Mouse (Mus musculus): Measurements from ENCODE around the gene Pgm2l1. TPM values are rescaled to one million over a fixed set of nuclear protein-coding genes. Genes with fewer than 3 reads are reported as not detected.

Gene Pgm2l1
- polyA plus RNA-seq, 1 experiment from 2014 or later: 9.2 TPM

Other genes with a start within 250 kb of the Pgm2l1 start
- 3.6 and 4.9 TPM in 2 replicates for gene Rnf169, start 246.9 kb upstream of the Pgm2l1 start, polyA plus RNA-seq (2014; fragmentation: Nextera tagmentation; extraction: Ambion mirVana)
- gene Chrdl2, start 221.2 kb upstream of the Pgm2l1 start, polyA plus RNA-seq (2014; fragmentation: Nextera tagmentation; extraction: Ambion mirVana): not detected in 2 replicates
- 49.9 and 54.1 TPM in 2 replicates for gene Pold3, start 105.8 kb upstream of the Pgm2l1 start, polyA plus RNA-seq (2014; fragmentation: Nextera tagmentation; extraction: Ambion mirVana)
- gene Lipt2, start 68.1 kb upstream of the Pgm2l1 start, polyA plus RNA-seq (2014; fragmentation: Nextera tagmentation; extraction: Ambion mirVana): 19.6 and 24.0 TPM in 2 replicates
- gene Kcne3, start 50.9 kb upstream of the Pgm2l1 start, polyA plus RNA-seq (2014; fragmentation: Nextera tagmentation; extraction: Ambion mirVana): 0.58 and 0.91 TPM in 2 replicates
- gene P4ha3, start 58.1 kb downstream of the Pgm2l1 start, polyA plus RNA-seq (2014; fragmentation: Nextera tagmentation; extraction: Ambion mirVana): 1.5 and 2.8 TPM in 2 replicates
- 25.7 and 31.7 TPM in 2 replicates for gene C2cd3, start 144.8 kb downstream of the Pgm2l1 start, polyA plus RNA-seq (2014; fragmentation: Nextera tagmentation; extraction: Ambion mirVana)
- gene Ppme1, start 144.9 kb downstream of the Pgm2l1 start, polyA plus RNA-seq (2014; fragmentation: Nextera tagmentation; extraction: Ambion mirVana): 120 and 138 TPM in 2 replicates
- gene Ucp3, start 245.6 kb downstream of the Pgm2l1 start, polyA plus RNA-seq (2014; fragmentation: Nextera tagmentation; extraction: Ambion mirVana): not detected in 2 replicates

All from forebrain, embryonic 14.5 days (tissue).